Mouse (Mus musculus) heart, postnatal 36 days (tissue): ENCODE results near the gene Zfp62. TPM values are rescaled to one million over a fixed set of nuclear protein-coding genes. Genes with fewer than 3 reads are reported as not detected.

Source experiments
- DNase-seq, 2 experiments: peaks; one replicate each; pipeline ENCODE4 v3.0.0; 2021 to 2022
- intact Hi-C: fragments of 180-260 bp; cut with DNase I; formaldehyde crosslinking; loops from one replicate; pipeline ENCODE4 v1.15.1; 2025
- total RNA-seq, 2 experiments: library from RNA; stranded (reverse); gene quantifications; 2 replicates each; pipeline ENCODE4 v1.2.3; 2021

Zfp62 gene
- total RNA-seq, 2 experiments from 2014 or later: 25.8 to 26.8 TPM

DNA sequence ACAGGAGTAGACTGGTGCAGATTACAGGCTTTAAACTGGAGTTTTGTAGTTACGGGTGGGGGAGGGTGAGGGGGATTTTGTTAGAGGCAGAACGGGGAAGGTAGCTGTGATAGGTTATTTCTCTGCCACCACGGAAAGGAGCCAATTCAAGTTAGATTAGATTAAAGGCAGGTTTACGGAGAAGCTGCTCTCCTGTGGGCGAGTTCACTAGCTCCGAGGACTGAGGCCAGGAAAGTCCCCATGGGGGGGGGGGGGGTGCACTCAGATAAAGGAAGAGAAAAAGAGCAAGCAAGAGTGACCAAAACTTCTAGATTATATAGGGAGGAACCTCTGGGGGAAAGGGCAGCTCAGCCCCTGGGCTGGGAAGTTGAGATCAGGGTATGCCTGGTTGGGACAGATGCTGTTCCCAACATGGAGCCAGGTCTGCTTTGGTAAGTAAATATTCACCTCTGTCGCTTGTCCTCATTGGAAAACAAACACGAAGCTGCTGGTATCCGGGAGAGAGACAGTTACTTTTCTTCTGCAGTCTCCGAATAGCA is 500 bp upstream of the Zfp62 start:
- intact Hi-C loops: loop anchor here (1.0 to 5.0 kb wide), 3 partner anchors 48 to 405 kb away; partner anchors contain the start of gene Irgm1
- DNase-seq: peak in 1 of 2 experiments; percentile 32

DNA sequence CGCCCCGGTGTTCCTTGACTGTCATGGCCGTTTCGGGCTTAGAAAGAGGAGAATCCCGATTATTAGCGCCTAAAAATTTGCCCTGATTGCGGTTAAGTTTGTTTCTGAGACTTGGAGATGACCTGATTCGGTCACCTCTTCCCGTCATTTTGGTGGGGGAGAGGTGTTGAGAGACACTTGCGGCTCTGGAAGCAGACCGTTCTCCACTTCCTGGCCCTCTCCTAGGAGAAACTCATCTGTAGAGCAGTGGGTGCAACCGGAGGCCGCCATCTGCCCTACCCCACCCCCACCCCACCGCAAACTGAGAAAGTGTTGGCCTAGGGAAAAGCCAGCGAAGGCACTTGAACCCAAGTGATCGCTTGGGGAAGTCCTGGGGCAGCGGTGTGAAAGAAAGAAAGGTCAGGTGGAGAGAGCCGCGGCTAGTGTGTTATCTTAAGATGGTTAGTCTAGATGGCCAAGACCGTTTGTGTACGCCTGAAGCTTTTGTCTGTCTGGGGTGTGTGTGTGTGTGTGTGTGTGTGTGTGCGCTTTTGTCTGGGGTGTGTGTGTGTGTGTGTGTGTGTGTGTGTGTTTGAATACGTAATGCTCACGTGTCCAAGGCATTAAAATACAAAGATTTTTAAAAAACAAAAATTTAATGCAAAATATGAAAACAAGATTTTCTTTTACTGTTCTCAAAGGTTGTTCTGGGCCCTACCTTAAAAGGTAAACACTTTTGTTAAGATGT is 842 bp downstream of the Zfp62 start:
- intact Hi-C loops: loop anchor here (1.0 to 5.0 kb wide), 3 partner anchors 46 to 407 kb away; partner anchors contain the start of gene Irgm1
- no peak for DNase-seq

DNA sequence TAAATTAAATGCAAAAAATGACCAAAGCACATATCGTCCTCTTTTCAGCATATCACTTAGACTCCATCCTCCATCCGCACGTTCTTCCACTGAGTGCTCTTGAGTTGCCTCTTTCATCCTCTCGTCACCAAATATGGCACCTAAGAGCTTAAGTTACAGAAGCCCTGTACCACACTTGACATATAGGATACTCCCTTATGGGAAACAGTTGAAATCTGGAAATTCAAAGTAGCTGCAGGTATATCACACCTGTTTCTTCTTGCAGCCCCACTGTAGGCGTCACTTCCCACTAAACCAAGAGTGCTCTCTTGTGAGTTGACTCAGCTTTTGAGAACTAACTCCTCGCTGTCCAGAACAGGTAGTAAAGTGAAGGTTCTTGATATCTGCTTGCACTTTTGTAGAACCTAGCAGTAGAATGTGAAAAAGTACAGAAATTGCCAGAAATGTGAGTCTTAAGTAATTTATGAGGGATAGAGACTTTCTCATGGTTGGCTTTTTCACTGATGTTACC is 2.0 kb downstream of the Zfp62 start:
- DNase-seq: no peak
- intact Hi-C loops: no loop called here

DNA sequence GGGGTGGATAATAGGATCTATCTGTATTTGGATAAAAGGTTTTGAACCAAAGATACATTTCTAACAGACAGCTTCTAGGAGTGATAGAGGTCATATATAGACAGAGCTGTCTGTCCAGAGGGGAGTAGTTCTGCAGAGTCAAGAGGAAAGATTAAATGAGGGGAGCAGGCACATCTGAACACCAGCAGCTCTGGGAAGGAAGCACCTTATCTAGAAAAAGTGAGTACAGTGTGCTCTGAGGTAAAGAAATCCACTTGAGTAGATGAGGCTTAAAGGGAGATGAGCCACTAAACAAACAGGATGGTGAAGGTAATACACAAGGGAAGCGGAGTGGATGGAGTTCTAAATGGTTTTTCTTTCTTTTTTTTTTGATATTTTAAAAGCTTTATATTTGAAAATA is 4.4 kb downstream of the Zfp62 start:
- DNase-seq: no peak
- intact Hi-C loops: no loop called here

DNA sequence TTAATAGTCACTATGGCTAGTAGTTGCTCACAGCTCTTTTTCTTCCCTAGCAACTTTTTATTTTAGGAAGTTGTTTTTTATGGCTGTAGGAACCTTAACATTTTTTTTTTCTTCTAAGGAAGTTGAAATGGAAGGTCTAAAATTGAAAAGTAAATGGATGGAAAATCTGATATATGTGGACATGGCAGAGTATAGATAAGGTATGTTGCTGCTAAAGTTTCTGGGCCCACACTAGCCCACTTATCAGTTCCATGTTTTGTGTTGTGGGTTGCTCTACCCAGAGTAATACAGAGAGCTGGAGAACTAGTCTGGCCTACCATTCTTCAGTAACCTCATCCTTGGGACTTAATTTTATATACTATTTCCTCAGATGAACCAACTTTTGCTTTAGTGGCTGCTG is 9.5 kb downstream of the Zfp62 start:
- intact Hi-C loops: no loop called here
- DNase-seq: no peak

DNA sequence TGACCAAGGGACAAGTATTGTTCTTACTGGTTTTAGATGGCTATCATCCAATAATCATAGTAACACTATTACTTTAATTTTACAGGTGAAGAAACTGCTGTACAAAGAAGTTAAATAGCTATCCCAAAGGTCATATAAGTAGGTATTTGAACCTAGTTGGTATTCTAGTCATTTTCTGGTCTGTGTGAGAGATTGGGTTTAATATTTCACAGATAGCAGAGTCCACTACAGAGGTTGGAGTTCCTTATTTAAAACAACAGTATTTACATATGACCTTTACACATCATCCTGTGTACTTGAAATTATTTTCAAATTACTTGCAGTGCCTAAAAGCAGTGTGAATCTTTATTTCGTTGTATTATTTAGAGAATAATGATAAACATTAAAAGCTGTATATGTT is 10.4 kb downstream of the Zfp62 start:
- no peak for DNase-seq
- intact Hi-C loops: no loop called here

DNA sequence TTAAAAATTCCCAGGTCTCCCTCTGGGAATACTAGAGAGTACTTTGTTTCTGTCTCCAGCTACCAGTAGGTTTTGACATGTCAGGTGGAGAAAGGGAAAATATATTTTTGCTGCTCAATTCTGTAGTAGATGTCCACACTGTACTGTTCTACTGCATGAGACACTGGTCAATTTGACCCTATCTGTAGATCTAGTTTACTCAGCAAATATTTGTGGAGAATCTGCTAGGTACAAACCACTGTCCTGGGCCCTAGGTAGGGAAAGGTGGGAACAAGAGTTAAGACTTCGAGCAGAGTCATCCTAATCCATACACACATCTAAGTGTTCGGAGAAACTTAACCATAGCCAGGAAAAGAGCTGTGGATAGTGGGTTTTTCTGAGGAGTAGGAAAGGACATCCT is 16.2 kb downstream of the Zfp62 start:
- DNase-seq: no peak
- intact Hi-C loops: no loop called here

DNA sequence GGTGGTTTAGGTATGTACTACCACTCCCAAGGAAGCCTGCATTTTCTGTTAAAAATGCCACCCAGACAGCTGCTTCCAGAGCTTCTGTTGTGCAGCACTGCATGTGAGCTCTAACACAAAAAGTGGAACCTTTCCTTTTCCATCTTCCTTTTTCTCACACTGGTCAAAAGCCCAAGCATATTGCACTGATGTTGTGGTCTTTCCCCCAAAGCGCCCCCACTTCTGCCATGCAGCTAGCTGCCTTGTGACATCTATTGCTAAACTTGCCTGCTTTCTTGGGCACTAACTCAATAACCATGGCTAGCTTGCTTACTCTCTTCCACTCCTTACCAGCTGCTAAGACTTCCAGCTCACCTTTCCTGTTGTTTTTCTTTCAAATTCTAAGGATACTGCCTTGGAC is 21.4 kb downstream of the Zfp62 start:
- intact Hi-C loops: no loop called here
- DNase-seq: no peak

DNA sequence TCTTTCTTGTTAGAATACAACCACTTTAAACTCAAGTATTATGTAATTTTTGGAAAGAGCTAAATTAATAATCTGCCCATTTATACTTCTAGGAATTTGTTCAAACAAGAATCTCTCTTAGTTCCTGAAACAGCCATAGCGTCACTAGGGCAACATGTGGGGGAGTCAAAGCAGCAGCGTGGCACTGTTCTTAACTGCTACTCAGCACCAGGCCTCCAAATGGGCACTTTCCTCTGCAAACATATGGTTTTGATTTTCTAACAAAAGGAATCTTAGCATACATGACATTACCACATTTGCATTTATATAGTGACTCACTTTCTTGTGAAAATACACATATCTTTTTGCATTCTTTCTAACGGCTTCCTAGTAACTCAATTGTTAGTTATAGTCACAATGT is 29.7 kb downstream of the Zfp62 start:
- intact Hi-C loops: no loop called here
- no peak for DNase-seq

DNA sequence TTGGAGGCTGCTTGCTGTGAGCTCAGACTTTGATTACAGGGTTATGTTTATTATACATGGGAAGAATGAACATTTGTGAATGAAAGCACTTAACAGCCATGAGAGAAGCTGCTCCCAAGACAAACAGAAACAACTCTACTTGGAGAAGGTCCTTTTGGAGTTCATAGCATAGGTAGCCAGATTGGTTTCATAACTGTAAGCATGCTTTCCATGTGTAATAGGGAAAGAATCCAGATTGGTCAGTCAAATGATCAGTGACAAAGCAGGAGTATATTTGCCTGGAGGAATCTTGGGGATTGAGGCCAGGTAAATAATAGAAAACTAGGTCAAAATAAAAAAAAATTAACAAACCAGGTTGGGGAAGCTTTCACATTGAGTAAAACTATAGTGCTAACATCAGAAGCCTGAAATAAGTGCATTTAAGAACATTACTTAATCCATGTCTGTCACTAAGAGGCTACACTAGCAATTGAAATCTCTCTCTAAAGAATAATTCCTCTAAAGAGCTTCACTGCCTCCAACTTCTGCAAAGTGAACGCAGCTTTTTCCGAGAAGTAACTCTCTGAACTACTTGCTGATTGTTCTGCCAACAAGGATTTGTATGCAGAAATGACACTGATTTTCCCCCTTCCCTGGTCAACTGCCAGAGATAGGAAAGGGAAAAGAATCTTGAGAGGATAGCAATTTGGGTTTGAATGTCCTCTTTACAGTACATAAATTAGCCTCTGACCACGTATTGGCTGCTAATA is 32.5 kb downstream of the Zfp62 start:
- intact Hi-C loops: no loop called here
- DNase-seq: no peak

DNA sequence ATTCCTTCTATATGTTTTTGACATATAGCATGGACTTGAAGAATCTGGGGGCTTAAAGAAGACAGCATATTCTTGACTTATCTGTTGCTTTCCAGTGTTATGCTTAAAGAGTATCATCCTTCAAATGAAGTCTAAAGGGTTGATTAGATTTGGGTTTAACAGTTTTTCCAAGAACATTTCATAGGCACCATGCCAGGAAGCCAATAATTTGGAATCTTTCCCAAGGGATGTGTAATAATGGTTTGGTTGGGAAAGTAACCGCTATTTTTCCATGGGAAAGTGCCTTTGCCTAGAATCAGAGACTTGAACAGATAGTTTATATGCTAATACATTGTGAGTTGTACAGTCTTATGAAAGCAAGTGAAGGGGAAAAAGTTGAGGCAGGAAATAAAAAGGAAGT is 33.8 kb downstream of the Zfp62 start:
- intact Hi-C loops: no loop called here
- no peak for DNase-seq

DNA sequence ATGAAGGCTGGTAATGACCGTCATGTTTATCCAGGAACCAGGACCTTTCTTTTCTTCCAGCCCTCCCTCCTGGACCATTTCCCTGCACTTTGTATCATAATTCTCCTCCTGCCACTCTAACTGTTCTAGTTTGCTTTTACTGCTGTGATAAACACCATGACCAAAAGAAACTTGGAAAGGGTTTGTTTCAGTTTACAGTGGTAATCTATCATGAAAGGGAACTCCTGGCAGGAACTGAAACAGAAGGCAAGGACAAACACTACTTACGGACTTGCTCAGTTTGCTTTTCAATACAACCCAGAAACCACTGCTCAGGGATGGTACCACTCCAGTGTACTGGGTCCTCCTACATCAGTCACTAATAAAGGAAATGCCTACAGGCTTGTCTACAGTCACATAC is 34.4 kb downstream of the Zfp62 start:
- no peak for DNase-seq

DNA sequence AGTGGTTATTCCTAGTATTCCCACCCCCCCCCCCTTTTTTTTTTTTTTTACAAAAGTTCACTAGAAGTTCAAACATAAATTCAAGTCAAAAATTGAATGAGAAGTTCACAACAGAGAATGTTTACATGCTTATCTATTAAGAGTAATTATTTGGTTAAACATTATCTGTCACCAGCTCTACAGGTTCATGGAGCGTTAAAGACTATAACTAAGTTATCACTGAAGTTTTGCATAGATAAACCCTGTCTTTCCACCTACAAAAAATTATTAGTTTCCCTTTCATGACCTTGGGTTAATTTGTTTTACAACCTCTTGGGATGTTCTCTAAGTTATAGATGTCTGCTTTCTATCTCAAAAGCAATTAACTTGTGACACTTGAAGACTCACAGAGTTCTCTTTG is 37.2 kb downstream of the Zfp62 start:
- intact Hi-C loops: no loop called here
- DNase-seq: no peak

More for the DNA sequence above, 34.4 kb downstream of the Zfp62 start:
- intact Hi-C loops: no loop called here

DNA sequence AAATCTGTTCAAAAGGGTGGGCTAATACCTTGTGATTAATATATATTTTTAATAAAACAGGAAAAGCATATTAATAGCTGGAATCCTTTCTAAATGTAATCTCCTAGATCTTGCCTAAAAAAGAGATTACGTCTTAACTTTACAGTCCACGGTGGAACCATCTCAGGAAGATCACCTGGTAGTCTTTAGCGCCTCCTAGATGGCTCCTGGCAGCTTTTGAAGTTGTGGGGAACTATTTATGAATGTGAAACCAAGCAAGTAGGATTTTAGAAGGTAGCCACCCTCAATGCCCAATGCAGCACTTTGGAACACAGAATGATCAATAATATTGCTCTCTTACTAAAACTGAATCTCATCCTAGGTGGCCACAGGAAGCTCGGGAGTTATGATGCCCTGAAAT is 37.8 kb downstream of the Zfp62 start:
- intact Hi-C loops: no loop called here
- no peak for DNase-seq

DNA sequence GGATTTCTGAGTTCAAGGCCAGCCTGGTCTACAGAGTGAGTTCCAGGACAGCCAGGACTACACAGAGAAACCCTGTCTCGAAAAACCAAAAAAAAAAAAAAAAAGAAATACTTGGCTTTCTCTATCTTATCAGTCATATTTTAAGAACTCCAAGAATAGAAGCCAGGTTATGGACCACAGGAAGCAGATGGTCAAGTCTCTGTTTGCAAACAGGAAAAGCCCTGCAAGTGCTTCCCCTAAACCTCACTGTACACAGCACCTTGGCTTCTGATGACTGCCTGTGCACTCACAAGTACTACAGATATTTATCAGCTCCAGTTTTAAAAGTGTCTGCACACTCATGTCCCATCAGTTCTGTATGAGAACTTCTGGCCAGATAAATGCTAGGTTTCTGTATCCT is 38.4 kb downstream of the Zfp62 start:
- intact Hi-C loops: no loop called here
- no peak for DNase-seq

DNA sequence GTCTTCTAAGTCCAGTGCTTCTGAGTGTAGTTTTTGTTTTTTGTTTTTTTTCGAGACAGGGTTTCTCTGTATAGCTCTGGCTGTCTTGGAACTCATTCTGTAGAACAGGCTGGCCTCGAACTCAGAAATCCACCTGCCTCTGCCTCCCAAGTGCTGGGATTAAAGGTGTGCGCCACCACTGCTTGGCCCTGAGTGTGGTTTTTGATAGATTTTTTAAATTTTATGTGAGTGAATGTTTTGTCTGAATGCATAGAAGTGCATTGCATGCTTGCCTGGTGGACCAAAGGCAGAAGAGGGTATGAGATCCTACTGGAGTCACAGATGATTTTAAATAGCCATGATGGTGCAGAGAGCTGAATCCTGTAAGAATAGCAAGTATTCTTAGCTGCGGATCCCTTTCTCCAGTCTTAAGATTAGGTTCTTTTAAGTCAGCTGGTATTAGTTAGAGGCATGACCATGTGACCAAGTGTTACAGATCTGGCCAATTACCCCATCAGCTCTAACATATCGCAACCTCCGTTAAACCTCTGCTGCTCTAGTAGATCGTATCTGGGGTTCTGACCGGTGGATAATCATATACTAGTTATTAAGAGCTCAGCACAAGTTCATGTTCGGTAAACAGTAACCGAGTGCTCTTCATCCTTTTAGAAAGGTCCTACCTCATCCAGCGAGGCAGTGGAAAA is 40.0 kb downstream of the Zfp62 start:
- no peak for DNase-seq
- intact Hi-C loops: no loop called here

DNA sequence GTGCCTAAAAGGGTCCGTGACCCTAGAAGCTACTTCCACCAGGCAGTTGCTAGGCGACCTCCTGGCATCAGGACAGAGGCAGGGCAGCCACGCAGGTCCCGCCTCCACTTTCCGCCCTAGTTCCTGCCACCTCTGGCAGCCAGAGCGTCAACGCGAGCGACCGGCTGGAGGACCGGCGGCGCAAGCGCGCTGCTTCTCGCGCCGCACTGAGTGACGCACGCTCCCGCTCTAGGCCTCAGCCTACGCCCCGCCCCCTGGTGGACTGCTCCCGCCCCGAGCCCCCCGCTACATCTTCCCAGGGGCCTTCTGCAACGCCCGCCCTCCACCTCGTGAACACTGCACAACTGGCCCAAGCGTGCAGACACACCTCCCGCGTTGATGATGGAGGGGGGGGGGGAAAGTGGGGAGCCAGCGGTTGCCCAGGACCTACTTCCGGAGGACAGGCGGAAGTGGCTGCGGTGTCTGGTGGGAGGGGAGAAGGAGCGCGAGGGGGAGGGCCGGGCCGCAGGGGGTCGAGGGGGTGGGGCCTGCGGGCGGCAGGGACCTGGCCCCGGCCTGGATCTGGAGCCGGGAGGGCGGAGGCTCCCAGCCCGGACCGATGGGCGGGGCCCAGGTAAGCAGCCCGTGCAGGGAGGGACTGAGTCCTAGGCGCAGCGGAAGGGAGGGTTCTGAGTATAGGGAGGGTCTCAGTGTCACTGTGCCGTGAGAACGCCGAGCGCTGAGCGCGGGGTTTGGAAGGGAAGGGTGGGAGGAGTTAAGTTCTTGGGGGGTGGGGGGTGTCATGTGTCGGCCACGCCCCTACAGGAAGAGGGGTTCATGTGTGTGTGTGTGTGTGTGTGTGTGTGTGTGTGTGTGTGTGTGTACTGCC is 40.9 kb downstream of the Zfp62 start, which contains the start of gene Mgat1:
TSS of gene Mgat1 (plus strand) at position 465 of the 868 bp plus-strand sequence.
- DNase-seq: peak; percentile 89 to 93
- intact Hi-C loops: no loop called here

DNA sequence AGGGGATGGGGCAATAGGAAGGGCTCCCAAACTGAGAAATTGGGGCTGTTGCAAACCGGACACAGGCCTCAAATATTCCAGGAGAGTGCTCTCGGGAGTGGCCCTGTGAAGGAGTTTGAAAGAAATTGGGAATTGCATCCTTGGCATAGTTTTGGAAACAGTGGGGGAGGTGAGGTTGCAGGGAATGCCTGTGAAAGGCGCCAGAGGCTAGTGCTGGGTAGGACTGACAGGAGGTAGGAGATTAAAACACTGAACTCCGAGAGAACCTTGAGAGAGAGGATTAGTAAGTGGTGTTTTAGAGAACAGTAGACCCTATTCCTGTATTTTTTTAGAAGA is 41.5 kb downstream of the Zfp62 start:
- intact Hi-C loops: no loop called here
- DNase-seq: no peak

DNA sequence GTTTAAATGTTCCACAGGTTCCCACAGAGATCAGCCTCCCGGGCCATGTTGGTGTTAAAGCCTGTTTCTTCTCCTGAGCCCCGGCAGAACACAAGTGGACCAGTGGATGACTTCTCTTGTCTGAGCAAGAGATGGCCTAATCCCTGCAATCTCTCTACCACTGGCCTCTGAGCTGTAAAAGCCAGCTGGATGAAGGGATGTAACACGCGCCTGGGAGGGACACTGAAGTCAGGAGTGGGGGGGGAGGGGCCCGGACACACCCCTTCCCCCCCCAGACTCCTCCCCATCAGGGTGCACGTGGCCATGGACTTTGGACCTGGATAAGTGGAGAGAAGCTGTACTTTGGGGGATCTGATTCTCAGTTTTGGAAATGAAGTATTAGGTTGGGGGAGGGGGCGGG is 42.1 kb downstream of the Zfp62 start:
- DNase-seq: no peak
- intact Hi-C loops: loop anchor here (5.0 kb wide), 1 partner anchor 433 kb away; no protein-coding TSS in a partner anchor
